ENCODE assay signal across 8 mouse cellular contexts in the genomic region with DNA sequence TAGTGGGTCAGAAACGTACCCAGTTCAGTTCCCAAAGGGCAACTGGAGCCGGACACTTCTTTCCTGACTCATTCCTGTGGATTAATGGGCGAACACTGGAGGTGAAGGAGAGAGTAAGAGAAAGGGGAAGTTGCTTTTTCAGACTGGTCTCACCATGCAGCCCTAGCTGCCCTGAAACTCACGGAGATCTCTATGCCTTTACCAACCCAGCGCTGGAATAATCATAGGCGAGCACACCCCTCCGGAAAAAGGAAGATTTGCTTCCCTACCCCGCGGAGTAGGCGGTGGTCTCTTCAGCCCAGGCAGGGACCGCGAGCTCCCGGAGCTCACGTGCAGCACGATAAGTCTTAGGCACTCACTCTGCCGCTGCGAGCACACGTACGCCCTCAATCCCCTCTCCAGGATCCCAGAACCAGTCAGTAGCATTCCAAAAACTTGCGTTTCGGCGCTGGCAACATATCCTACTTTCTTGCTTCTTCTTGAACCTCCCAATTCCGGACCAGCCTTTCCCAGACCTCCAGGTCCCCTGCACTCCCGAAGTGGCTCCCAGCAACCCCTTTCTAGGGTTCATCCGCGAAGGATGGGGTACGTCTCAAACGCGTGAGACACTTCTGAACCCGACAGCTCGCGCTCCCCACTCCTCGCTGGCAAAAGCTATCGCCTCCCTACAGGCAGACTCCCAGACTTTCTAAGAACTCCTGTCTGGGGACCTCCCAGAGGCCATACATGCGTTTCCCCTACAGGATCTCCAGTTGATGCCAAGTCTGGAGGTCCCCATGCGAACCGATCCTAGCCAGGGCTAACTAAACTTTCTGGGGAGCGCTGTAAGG. TPM values are rescaled to one million over a fixed set of nuclear protein-coding genes. Genes with fewer than 3 reads are reported as not detected.
DNase-seq lines count a peak whose midpoint lies in the region; ATAC-seq lines count a peak whose summit lies in the region.

No protein-coding gene starts in this region.

- no peak overlapping the region for H3K27ac ChIP-seq in neural tube, embryonic 11.5 days (ENCODE audit: low read depth, low read length)
- H3K27ac ChIP-seq in liver, embryonic 11.5 days (ENCODE audit: low read depth, low read length), result no peak overlapping the region; the same call in 1 of the 2 replicates
- H3K27ac ChIP-seq in neural tube, embryonic 12.5 days, result no peak overlapping the region

- DNase-seq in neural tube, embryonic 11.5 days (ENCODE audit: low spot score), result peak; percentile 62
- no peak for DNase-seq in neural tube, embryonic 10.5 days (ENCODE audit: extremely low spot score, low spot score)
- DNase-seq in heart, postnatal 14 days, result peak; percentile 10 to 15
- peak; percentile 79 for DNase-seq in liver, embryonic 11.5 days (ENCODE audit: low spot score)
- no peak for DNase-seq in MN1 (ENCODE audit: low spot score)
- DNase-seq in spleen, adult 12 weeks (ENCODE audit: low spot score), result no peak

- ATAC-seq in neural tube, embryonic 11.5 days (ENCODE audit: insufficient read depth, low FRiP score, low TSS enrichment), result 0 out of 2 replicates have a peak, but pooled peaks have one; percentile 4
- peak; percentile 51 for ATAC-seq in common myeloid progenitor, adult 5-6 weeks (replicated peaks; ENCODE audit: low read depth, poor library complexity, severe bottlenecking)
- ATAC-seq in liver, embryonic 11.5 days (replicated peaks; ENCODE audit: low FRiP score), result peak; percentile 48; the same call in 1 of the 2 replicates
- ATAC-seq in neural tube, embryonic 12.5 days (ENCODE audit: low FRiP score, low read depth), result 0 out of 2 replicates have a peak, but pooled peaks have one; percentile 42

- H3K4me2 ChIP-seq in neural tube, embryonic 11.5 days (ENCODE audit: low read depth), result peak overlapping the region; percentile 97
- peak overlapping the region; percentile 98 for H3K4me2 ChIP-seq in liver, embryonic 11.5 days
- peak overlapping the region; percentile 80 for H3K4me2 ChIP-seq in neural tube, embryonic 12.5 days (replicated peaks)

- peak overlapping the region; percentile 60 for H3K4me3 ChIP-seq in neural tube, embryonic 11.5 days (ENCODE audit: low read depth, low read length)
- peak overlapping the region; percentile 64 for H3K4me3 ChIP-seq in liver, embryonic 11.5 days (ENCODE audit: low read depth, low read length)
- H3K4me3 ChIP-seq in neural tube, embryonic 12.5 days, result peak overlapping the region; percentile 62

- intact Hi-C loops in heart, postnatal 14 days (cut with DNase I), result loop anchor here (2.0 kb wide), 1 partner anchor 21 kb away; no protein-coding TSS in a partner anchor

- H3K9me3 ChIP-seq in neural tube, embryonic 11.5 days (ENCODE audit: control insufficient read depth, low read length), result no peaks in the 10 kb centered on the region
- H3K9me3 ChIP-seq in liver, embryonic 11.5 days (ENCODE audit: control insufficient read depth, low read length), result no peaks in the 10 kb centered on the region
- no peaks in the 10 kb centered on the region for H3K9me3 ChIP-seq in neural tube, embryonic 12.5 days

- no peaks in the 10 kb centered on the region for H3K4me1 ChIP-seq in neural tube, embryonic 11.5 days (ENCODE audit: control insufficient read depth, insufficient read depth, low read length)
- H3K4me1 ChIP-seq in liver, embryonic 11.5 days (replicated peaks; ENCODE audit: control insufficient read depth, insufficient read depth, low read length), result peaks cover 7% of the 10 kb centered on the region; the same call in 1 of the 2 replicates
- H3K4me1 ChIP-seq in neural tube, embryonic 12.5 days, result peaks cover 22% of the 10 kb centered on the region

- peak overlapping the region; percentile 58 for H3K9ac ChIP-seq in neural tube, embryonic 11.5 days (ENCODE audit: low read length)
- peak overlapping the region; percentile 67 for H3K9ac ChIP-seq in liver, embryonic 11.5 days (ENCODE audit: low read depth, low read length)
- H3K9ac ChIP-seq in neural tube, embryonic 12.5 days, result peak overlapping the region; percentile 67

- WGBS in neural tube, embryonic 11.5 days, result 0% methylated on average over 38 of the region's 38 CpGs
- under 1% methylated on average over 38 of the region's 38 CpGs for WGBS in liver, embryonic 11.5 days
- WGBS in neural tube, embryonic 12.5 days, result under 1% methylated on average over 38 of the region's 38 CpGs

- H3K36me3 ChIP-seq in neural tube, embryonic 11.5 days (ENCODE audit: control insufficient read depth, insufficient read depth, low read length), result no peaks in the 10 kb centered on the region
- no peaks in the 10 kb centered on the region for H3K36me3 ChIP-seq in liver, embryonic 11.5 days (ENCODE audit: control insufficient read depth, insufficient read depth, low read length)
- no peaks in the 10 kb centered on the region for H3K36me3 ChIP-seq in neural tube, embryonic 12.5 days

- H3K27me3 ChIP-seq in neural tube, embryonic 11.5 days (ENCODE audit: control insufficient read depth, insufficient read depth, low read length), result no peaks in the 10 kb centered on the region
- no peaks in the 10 kb centered on the region; the same call in 1 of the 2 replicates for H3K27me3 ChIP-seq in liver, embryonic 11.5 days (replicated peaks; ENCODE audit: control insufficient read depth, insufficient read depth, low read length)
- no peaks in the 10 kb centered on the region; the same call in 1 of the 2 replicates for H3K27me3 ChIP-seq in neural tube, embryonic 12.5 days (replicated peaks)

RNA-seq across cellular contexts. Expression of a gene that starts 22.6 kb away (rescaled TPM):
- 30.1 and 30.4 TPM in 2 replicates for polyA plus RNA-seq in neural tube, embryonic 11.5 days (2014; fragmentation: Nextera tagmentation; extraction: Ambion mirVana)
- total RNA-seq in common myeloid progenitor, adult 5-6 weeks (2017), result 16.6 and 20.7 TPM in 2 replicates
- total RNA-seq in heart, postnatal 14 days (2021), result 10 to 100 TPM; 19.2 to 21.2 TPM
- polyA plus RNA-seq in liver, embryonic 11.5 days (2014; fragmentation: Nextera tagmentation; extraction: Ambion mirVana), result 11.7 and 12.9 TPM in 2 replicates
- 27.4 and 27.8 TPM in 2 replicates for polyA plus RNA-seq in neural tube, embryonic 12.5 days (2016; fragmentation: Nextera tagmentation; extraction: Ambion mirVana)

RNA-seq across cellular contexts. Expression of a gene that starts 34.2 kb away (rescaled TPM):
- 11.6 and 12.1 TPM in 2 replicates for polyA plus RNA-seq in neural tube, embryonic 11.5 days (2014; fragmentation: Nextera tagmentation; extraction: Ambion mirVana)
- total RNA-seq in common myeloid progenitor, adult 5-6 weeks (2017), result 18.1 and 20.7 TPM in 2 replicates
- 10 to 100 TPM; 21.9 to 22.3 TPM for total RNA-seq in heart, postnatal 14 days (2021)
- polyA plus RNA-seq in liver, embryonic 11.5 days (2014; fragmentation: Nextera tagmentation; extraction: Ambion mirVana), result 13.5 and 15.7 TPM in 2 replicates
- polyA plus RNA-seq in neural tube, embryonic 12.5 days (2016; fragmentation: Nextera tagmentation; extraction: Ambion mirVana), result 14.5 and 14.6 TPM in 2 replicates

Comparison
In these comparisons a context has a peak if more than half of its experiments do, and no peak if none do; other contexts are left out.
1. DNase-seq: peak in neural tube, embryonic 11.5 days (single experiment), heart, postnatal 14 days (2 of 2) and liver, embryonic 11.5 days (single experiment); none in neural tube, embryonic 10.5 days (single experiment), MN1 (single experiment) and spleen, adult 12 weeks (single experiment).
2. Peak in every context shown above with its lines, with median percentiles within 50 percentile points of each other: ATAC-seq, H3K4me2 ChIP-seq, H3K4me3 ChIP-seq and H3K9ac ChIP-seq.